Mouse (Mus musculus) C2C12 (cell line): ENCODE measurements around the gene Arhgef10l. TPM values are rescaled to one million over a fixed set of nuclear protein-coding genes. Genes with fewer than 3 reads are reported as not detected.
A peak's percentile ranks its signal among the peaks of the same experiment; 100 is the strongest.

Experiments
- H3K27me3 ChIP-seq: one replicate; pipeline ENCODE4 v1.6.1; 2011; ENCODE audit not compliant: control insufficient read depth, insufficient read depth, insufficient read length
- H3K36me3 ChIP-seq: one replicate; pipeline ENCODE4 v1.6.1; 2011; ENCODE audit not compliant: control insufficient read depth, insufficient read depth
- H3K4me3 ChIP-seq: one replicate; pipeline ENCODE4 v1.5.1; 2011; ENCODE audit warnings: mild to moderate bottlenecking, control low read depth; ENCODE audit not compliant: poor library complexity, insufficient read depth, severe bottlenecking
- H3K79me2 ChIP-seq: one replicate; pipeline ENCODE4 v1.6.1; 2011; ENCODE audit not compliant: control insufficient read depth, insufficient read depth
- H3K79me3 ChIP-seq: one replicate; pipeline ENCODE4 v1.6.1; 2011; ENCODE audit warnings: low read depth, control low read depth
- H3ac ChIP-seq: one replicate; pipeline ENCODE3; 2011; ENCODE audit warnings: low read depth; ENCODE audit not compliant: control insufficient read depth, insufficient read length
- CEBPB ChIP-seq: IDR thresholded peaks from one replicate; pipeline ENCODE4 v1.6.1; 2011; ENCODE audit warnings: low read depth, mild to moderate bottlenecking, control low read depth, moderate library complexity
- CTCF ChIP-seq: IDR thresholded peaks from one replicate; pipeline ENCODE4 v1.5.1; 2011; ENCODE audit not compliant: control insufficient read depth, insufficient read depth, insufficient read length
- FOSL1 ChIP-seq: IDR thresholded peaks from one replicate; pipeline ENCODE4 v1.8.0; 2011; ENCODE audit warnings: mild to moderate bottlenecking, low read length; ENCODE audit not compliant: poor library complexity, insufficient read depth, severe bottlenecking
- MAX ChIP-seq: IDR thresholded peaks from one replicate; pipeline ENCODE4 v1.6.1; 2011; ENCODE audit warnings: mild to moderate bottlenecking, control low read depth
- MYOD1 ChIP-seq: IDR thresholded peaks from one replicate; pipeline ENCODE4 v1.6.1; 2011; ENCODE audit warnings: low read depth; ENCODE audit not compliant: control insufficient read depth, insufficient read length
- MYOG ChIP-seq: IDR thresholded peaks from one replicate; pipeline ENCODE4 v1.6.1; 2011; ENCODE audit not compliant: control insufficient read depth, insufficient read length; ENCODE audit errors: extremely low read depth
- USF1 ChIP-seq: IDR thresholded peaks from one replicate; pipeline ENCODE4 v1.6.1; 2011; ENCODE audit warnings: low read depth, mild to moderate bottlenecking, control low read depth, moderate library complexity
- polyA plus RNA-seq: library from polyadenylated mRNA; unstranded; fragments of >200 nt; fragmentation: generic; extraction: Trizol; gene quantifications from one replicate; pipeline ENCODE4 v1.2.1, GENCODE M21; 2012; ENCODE audit warnings: missing spikeins

The Arhgef10l gene
- polyA plus RNA-seq, 1 experiment: 27.8 TPM

DNA sequence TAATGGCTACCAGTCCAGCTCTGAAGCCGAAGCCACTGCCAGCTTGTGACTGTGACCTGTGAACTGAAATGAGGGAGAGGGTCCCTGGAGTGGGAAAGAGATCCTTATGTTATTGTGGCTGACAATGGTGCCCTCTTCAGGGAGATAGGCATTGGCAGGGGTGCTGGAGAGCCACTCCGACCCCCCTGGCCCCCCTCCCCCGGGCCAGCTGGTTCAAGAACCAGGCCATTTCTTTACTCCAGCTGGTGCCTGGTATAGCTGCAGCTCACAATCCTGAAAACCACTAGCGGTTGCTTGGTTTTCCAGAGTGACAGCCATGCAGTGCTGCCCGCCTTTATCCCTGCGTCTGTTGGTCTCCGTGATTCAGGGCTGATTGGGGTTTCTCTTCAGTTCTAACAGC lies 43.3 kb upstream of the Arhgef10l start:
- Histone ChIP-seq H3ac (no peak overlapping the region), H3K4me3 (no peak overlapping the region), H3K27me3 (no peaks in the 10 kb centered on the region), H3K79me3 (peaks cover 57% of the 10 kb centered on the region), H3K79me2 (peaks cover 79% of the 10 kb centered on the region), H3K36me3 (peaks cover 97% of the 10 kb centered on the region)
- no peak for TF ChIP-seq MAX
- no peak for TF ChIP-seq MYOD1
- no peak for TF ChIP-seq MYOG
- TF ChIP-seq USF1: no peak
- no peak for TF ChIP-seq CTCF
- TF ChIP-seq CEBPB: no peak
- no peak for TF ChIP-seq FOSL1

DNA sequence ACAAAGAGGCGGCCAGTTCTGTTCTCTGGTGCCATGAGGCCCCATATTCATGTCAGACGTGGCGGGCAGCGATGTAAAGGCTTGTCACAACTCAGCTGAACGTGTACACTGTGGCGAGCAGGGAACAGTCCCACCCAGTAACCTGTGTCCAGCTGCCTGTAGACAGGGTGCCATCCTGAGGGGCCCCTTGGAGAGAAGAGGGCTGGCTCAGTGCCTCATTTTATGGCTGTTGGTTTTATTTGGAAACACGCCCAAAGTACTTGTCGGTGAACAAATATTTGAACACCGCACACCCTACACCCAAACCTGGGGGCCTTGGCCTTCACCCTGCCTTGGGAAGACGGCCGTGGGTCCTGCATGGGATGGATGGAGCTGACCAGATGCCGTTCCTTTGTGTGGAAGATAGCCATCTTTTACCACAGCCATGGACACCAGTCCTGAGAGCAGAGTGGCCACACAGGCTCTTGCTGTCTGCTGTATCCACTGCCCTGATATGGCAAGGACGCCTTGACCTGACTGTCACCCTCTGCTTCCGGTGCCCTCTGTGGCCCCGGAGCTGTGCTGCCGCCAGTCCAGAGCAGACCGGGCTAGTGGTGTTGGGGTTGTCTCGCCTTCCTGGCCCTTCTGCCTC lies 42.6 kb upstream of the Arhgef10l start:
- Histone ChIP-seq H3ac (no peak overlapping the region), H3K36me3 (peaks cover 92% of the 10 kb centered on the region), H3K4me3 (no peak overlapping the region), H3K79me3 (peaks cover 62% of the 10 kb centered on the region), H3K27me3 (no peaks in the 10 kb centered on the region), H3K79me2 (peaks cover 86% of the 10 kb centered on the region)
- no peak for TF ChIP-seq MYOG

DNA sequence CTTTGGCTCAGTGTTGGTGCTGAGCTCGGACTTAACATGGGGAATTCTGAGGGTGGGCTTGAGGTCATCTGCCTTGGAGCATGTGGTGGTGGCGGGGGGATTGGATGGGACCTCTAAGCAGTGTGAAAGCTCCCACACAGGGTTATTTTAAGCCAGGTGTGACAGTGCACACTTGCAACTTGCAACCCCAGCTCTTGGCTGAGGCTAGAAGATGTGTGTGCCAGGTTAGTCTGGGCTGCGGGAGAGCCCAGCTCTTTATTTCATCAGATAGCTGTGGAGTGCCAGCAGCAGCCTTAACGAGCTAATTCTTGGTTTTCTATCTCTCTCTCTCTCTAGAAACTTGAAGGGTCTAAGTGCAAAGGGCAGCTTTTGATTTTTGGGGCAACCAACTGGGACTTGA lies 41.8 kb upstream of the Arhgef10l start:
- TF ChIP-seq CEBPB (no peak), MYOD1 (no peak), FOSL1 (no peak), CTCF (no peak), USF1 (no peak), MYOG (no peak), MAX (no peak)
- Histone ChIP-seq H3ac (no peak overlapping the region), H3K79me3 (peaks cover 70% of the 10 kb centered on the region), H3K36me3 (peaks cover 84% of the 10 kb centered on the region), H3K27me3 (no peaks in the 10 kb centered on the region), H3K4me3 (no peak overlapping the region), H3K79me2 (peaks cover 94% of the 10 kb centered on the region)

DNA sequence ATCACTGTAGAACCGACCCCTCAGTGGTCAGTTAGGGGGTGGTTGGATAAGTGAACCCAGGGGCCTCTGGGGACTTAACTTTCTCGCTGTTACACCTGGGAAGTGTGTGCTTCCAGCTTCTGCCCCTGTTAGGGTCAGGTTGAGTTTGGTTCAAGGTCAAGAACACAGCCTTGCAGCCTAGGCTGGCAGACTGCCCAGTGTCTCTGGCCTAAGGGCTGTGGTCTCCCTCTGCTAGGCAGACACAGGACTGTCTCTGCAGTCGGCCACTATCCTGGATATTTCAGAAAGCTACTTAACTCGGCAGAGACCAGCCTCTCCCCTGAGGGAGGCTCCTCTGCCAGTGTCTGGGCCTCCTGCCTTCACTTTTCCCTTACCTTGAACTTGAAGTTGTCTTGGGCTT lies 38.4 kb upstream of the Arhgef10l start:
- peaks cover 50% of the 10 kb centered on the region for H3K36me3 ChIP-seq
- H3K27me3 ChIP-seq: no peaks in the 10 kb centered on the region
- H3K79me3 ChIP-seq: peaks cover 61% of the 10 kb centered on the region
- H3ac ChIP-seq: peak overlapping the region; percentile 4
- H3K4me3 ChIP-seq: no peak overlapping the region
- peaks cover 71% of the 10 kb centered on the region for H3K79me2 ChIP-seq
- no peak for TF ChIP-seq CTCF
- no peak for TF ChIP-seq FOSL1
- TF ChIP-seq CEBPB: no peak
- no peak for TF ChIP-seq USF1
- no peak for TF ChIP-seq MYOD1
- TF ChIP-seq MAX: no peak
- no peak for TF ChIP-seq MYOG

DNA sequence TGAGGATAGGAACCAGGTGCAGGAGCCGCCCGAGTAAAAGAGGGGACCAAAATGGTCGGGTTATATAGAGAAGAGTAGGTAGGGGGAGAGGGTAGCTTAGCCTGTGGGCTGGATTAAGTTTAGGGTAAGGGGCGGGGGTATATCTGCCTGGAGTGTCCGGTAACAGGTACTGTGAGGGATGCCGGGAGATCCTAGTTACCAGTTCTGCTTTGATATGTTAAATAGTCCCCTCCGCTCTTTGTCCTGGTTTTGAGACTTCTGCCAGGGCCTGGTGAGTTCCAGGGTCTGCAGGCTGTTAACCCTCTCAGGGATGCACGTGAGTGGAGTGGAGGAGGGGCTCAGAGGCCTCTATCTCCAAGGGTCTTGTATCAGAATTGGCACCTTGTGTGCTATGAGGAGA lies 37.8 kb upstream of the Arhgef10l start:
- TF ChIP-seq USF1 (no peak), MYOD1 (no peak), CTCF (no peak), MYOG (no peak), CEBPB (no peak), MAX (no peak), FOSL1 (no peak)
- H3K27me3 ChIP-seq: no peaks in the 10 kb centered on the region
- peak overlapping the region; percentile 85 for H3K4me3 ChIP-seq
- H3K36me3 ChIP-seq: peaks cover 45% of the 10 kb centered on the region
- H3K79me2 ChIP-seq: peaks cover 66% of the 10 kb centered on the region
- peak overlapping the region; percentile 7 for H3ac ChIP-seq
- H3K79me3 ChIP-seq: peaks cover 56% of the 10 kb centered on the region

DNA sequence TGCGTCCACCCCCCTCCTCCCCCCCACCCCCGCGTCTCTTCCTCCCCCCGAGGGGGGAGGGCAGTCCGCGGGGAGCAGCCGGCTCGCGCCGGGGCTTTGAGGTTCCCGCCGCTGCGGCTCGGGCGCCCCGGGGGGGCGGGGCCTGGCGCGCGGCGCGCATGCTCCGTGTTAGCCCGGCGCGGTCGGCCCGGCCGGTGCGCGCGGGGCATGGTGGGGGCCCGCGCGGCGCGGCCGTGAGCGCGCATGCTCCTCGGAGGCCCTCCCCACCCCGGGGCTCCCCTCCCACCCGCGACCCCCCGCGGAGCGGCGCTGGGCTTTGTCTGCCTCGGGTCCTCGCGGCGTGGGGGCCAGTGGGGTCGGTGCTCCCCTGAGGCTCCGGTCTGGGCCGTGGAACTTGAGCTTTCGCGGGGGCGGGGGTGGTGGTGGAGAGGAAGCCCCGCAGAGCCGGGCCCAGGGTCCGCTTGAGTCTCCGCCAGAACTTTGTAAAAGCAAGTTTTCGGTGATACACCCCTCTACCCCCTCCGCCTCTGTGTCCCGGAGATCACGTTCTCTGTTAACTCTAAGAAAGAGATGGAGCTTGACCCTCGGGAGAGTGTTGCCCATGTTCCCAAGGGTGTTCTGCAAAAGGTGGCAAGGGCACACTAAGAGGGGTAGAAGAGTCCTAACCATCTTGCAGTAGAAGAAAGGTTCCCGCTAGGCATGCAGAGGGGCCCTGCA lies 37.0 kb upstream of the Arhgef10l start:
- H3K27me3 ChIP-seq: no peaks in the 10 kb centered on the region
- peaks cover 57% of the 10 kb centered on the region for H3K79me2 ChIP-seq
- TF ChIP-seq CTCF (no peak), USF1 (no peak), MYOD1 (no peak), MYOG (no peak)
- H3K36me3 ChIP-seq: peaks cover 36% of the 10 kb centered on the region
- peak overlapping the region; percentile 85 for H3K4me3 ChIP-seq
- peak overlapping the region; percentile 88 for H3ac ChIP-seq
- peaks cover 51% of the 10 kb centered on the region for H3K79me3 ChIP-seq
